Mouse (Mus musculus): ENCODE results near the gene Syt11.
"Not testable (repeated sequence)": the region's sequence is repeated elsewhere in the genome, so short reads cannot be mapped to it uniquely, and the experiment has no call there.

Syt11 gene

DNA sequence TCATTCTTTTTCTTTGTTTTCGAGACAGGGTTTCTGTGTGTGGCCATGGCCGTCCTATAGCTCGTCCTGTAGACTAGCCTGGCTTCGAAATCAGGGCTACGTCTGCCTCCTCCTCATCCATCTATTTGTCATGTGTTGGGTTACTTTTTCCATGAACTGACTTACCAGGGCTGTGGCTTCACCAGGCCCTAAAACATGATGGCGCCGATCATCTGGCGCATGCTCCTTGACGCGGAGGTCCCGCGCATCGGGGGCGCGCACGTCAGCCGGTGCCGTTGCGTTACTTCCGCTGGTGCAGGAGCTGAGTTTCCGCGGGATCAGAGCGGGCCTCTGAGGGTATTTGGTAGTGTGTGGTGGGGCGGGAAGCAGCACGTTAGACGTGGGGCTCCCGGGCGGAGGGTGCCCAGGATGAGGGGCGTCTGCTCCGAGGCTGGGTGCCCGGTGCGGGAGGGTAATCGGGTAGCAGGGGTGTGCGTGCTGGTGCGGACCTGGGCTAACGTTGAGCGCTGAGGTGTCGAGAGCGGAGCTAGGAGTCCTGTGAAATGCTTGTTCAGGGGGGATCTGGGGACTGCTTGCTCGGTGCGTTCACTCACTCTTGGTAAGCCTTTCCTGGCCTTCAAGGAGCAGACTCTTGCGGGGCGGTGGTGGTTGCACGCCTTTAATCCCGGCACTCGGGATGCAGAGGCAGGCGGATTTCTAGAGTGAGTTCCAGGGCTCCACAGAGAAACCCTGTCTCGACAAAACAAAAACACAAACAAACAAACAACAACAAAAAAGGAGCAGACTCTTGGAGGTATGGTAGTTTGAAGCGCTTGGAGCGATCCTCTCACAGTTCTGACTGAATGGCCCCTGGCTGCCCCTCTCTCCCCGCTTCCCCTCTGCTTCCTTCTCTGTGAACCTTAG is at the start of gene Syt11:
TSS of gene Syt11 (minus strand) at position 226 of the 903 bp plus-strand sequence.
- in situ Hi-C loops (cut with MboI, MseI) = loop anchor here (5.0 kb wide), 1 partner anchor 57 kb away; no protein-coding TSS in a partner anchor

DNA sequence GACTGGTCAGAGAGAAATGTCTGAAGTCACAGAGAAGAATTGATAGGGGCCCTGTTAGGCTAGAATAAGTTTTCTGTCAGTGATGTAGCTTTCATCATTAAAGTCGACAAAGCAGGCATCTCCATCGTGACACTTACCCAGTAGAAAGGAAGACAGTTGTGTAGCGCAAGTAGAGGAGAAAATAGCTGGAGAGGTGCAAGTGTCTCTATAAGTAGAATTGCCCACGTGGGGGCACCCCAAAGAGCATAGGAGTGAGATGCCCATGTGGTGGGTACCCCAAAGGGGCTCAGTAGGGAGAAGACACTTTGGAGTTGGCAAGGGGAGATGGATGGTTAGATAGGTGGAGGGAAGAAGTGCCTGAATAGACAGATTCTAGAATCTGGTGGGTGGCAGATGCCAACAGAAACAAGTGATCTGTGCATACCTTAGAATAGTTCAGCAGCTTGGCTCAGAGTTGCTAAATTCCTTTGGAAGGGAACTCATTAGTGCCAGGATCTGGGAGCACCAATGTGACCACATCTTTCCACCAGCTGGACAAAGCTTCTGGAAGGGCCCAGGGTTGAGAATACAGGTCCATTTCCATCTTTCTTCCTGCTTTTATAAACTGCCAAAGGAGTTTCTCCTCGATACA is 29.1 kb upstream of the Syt11 start:
- in situ Hi-C loops (cut with MboI, MseI) = no loop called here

- in situ Hi-C loops (cut with MboI, MseI) = not testable (repeated sequence)
These were observed 22.5 kb upstream of the Syt11 start for GRCm38 (mm10) chr3:88797507-88797906.

- in situ Hi-C loops (cut with MboI, MseI) = loop anchor here (10.0 kb wide), 1 partner anchor 67 kb away; no protein-coding TSS in a partner anchor
These were observed 13.1 kb upstream of the Syt11 start for GRCm38 (mm10) chr3:88788033-88788432.

GRCm38 (mm10) chr3:88786805-88787204 is 11.8 kb upstream of the Syt11 start:
- in situ Hi-C loops (cut with MboI, MseI) = loop anchor here (10.0 kb wide), 1 partner anchor 68 kb away; no protein-coding TSS in a partner anchor

DNA sequence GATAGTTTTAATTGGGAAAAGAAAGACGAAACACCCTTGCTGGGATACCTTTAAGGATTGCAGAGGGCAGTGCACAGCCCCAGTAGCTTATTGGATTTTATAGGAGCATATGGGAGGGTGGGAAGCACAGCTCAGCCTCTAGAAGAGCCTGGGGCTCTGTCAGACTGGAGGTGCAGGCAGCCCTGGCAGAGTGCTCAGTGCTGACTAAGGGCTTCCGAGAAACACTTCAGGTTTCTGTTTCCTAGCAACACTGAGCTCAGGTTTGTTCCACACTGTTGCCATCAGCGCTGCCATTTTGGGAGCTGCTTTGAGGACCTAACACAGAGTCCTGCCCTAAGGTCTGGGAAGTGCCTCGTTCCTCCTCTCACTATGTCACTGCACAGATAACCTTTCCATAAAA is 11.4 kb upstream of the Syt11 start:
- in situ Hi-C loops (cut with MboI, MseI) = loop anchor here (10.0 kb wide), 1 partner anchor 68 kb away; no protein-coding TSS in a partner anchor

DNA sequence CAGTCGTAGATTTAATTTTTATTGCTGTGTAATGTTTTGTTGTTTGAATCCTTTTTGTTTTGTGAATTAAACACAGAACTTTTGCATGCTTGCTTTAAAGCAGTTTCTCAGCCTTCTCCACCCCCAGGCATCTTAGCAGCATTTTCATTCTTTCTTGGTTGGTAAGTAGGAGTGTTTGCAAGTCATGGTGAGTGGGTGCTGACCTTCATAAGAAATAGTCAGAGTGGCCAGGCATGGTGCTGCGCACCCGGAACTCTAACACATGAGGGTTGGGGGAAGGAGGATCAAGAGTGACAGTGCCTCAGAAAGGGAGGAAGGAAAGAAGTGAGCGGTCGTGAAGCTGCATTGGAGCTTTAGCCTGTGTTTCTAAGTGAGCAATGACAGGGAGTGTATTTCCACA is 9.9 kb upstream of the Syt11 start:
- in situ Hi-C loops (cut with MboI, MseI) = loop anchor here (10.0 kb wide), 1 partner anchor 70 kb away; no protein-coding TSS in a partner anchor

DNA sequence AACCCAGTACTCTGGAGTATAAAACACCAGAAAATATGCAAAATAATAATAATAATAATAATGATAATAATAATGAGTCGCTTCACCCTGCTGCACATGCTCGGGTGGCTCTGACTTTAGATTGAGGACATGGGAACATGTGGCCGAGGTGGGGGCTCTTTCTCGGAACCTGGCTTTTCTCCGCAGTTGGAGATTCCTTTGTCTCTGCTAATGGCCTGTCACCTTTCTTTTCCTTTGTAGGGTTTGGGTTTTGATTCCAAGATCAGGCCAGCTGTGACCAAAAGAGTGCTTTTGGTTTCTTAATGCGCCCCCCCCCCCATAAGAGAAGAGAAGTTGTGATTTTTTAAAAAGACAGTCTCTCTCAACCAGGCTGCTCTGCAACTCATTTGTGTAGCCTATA is 1.8 kb downstream of the Syt11 start:
- in situ Hi-C loops (cut with MboI, MseI) = loop anchor here (5.0 kb wide), 1 partner anchor 59 kb away; no protein-coding TSS in a partner anchor

- in situ Hi-C loops (cut with MboI, MseI) = loop anchor here (5.0 kb wide), 1 partner anchor 60 kb away; no protein-coding TSS in a partner anchor
These were observed 2.6 kb downstream of the Syt11 start for GRCm38 (mm10) chr3:88772399-88772798.

DNA sequence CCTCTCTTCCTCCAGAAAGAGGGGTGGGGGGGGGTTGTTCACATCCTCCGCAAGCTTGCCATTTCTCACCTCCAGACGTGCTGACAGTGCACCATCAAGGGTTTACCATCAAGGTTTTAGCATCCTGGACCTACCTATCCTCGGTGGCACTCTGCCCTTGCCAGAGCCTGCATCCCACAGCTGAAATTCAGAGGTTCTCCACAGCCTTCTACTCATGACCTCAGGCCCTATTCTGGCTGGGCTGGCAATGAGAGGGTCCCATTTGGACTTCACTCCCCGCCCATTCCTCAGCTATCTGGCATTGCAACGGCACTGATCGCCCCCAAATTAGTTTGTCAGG is 3.1 kb downstream of the Syt11 start:
- in situ Hi-C loops (cut with MboI, MseI) = loop anchor here (5.0 kb wide), 1 partner anchor 60 kb away; no protein-coding TSS in a partner anchor

DNA sequence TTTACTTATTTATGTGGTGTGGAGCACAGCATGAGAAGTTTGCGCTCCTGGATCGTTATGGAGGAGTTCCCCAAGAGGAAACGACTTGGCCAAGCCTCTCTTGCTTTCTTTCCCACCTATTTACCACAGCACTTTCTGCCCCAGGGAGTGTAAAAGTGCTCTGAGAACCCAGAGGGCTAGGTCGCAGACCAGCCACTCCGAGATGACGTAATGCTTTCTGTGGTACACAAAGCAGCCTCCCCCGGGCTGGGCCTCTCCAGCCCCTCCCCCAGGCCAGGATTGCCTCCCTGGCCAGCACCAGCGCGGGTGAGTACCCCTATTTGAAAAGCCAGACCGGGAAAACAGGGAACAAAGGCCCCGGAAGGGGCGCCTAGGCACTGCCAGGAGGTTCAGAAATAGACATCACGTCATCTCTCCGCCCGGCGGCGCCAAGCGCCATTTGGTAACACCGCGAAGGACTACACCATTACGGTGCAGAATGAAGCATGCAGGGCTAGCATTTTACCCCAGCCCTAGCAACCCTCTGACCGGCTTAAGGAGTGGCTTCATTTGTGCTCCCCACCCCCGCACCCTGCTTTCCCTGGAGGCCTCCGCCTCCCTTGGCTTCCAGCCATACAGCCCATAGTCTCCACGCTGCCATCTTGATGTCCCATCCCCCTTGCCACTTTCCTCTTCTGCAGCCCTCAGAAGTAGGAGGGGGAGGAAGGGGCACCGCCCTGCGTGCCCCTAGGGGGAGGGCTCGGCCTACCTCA is 3.6 kb downstream of the Syt11 start:
- in situ Hi-C loops (cut with MboI, MseI) = loop anchor here (5.0 kb wide), 1 partner anchor 61 kb away; no protein-coding TSS in a partner anchor

- in situ Hi-C loops (cut with MboI, MseI) = no loop called here
These were observed 12.5 kb downstream of the Syt11 start for GRCm38 (mm10) chr3:88762401-88762831.

- in situ Hi-C loops (cut with MboI, MseI) = no loop called here
These were observed 13.3 kb downstream of the Syt11 start for GRCm38 (mm10) chr3:88761619-88762018.

DNA sequence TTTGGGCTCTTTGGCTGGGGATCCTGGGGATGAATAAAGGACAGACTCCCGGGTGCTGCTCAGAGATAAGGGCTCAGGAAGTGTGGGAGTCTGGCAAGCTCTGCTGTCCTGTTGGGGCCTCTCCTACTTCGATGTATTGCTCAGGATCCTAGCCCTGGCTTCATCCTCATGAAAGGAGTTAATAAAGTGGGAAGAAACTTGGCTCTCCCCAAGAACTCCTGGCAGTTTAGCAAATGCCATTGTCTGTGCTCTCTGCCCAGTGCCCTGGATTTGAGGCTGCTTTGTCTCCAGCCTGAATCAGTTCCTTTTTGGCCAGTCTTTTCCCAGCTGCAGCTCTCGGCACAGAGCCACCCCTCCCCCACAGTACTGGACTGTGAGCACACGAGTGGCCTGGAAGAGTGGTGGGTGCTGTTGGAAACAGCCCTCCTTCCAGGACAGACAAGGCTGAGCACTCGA is 16.9 kb downstream of the Syt11 start:
- in situ Hi-C loops (cut with MboI, MseI) = no loop called here

DNA sequence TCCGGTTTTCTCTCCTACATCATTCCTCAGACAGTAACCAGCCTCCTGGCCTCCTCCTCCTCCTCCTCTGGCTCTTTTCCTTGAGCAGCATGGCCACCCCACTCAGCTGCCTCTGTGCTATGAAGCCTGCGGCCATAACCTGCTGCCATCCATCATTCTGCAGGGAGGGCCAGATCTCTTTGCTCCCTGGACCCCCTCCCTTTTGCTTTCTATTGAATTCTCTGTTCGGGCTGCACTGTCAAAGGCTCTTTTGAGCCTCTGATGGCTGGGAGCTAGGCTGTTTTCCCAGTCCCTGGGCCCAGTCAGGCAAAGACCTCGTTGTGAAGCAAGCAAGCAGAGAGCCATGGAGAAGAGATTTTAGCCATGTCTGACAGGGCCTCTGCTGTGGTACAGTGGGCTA is 18.7 kb downstream of the Syt11 start:
- in situ Hi-C loops (cut with MboI, MseI) = no loop called here

- in situ Hi-C loops (cut with MboI, MseI) = no loop called here
These were observed 19.4 kb downstream of the Syt11 start for GRCm38 (mm10) chr3:88755541-88755940.

DNA sequence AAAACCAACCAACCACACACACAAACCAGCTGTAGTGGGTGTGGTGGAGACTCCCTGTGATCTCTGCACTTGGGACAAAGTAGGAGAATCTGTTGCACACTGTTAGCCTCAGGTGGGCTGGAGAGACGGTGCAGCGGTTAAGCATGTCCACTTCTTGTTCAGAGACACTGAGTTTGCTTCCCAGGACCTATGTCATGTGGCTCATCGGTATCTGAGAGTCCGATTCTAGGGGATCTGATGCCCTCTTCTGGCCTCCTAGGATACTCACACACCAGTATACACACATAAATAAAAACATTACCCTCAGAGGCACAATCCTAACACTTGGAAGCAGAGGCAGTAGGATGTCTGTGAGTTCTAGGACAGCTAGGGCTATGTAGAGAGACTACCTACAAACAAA is 20.7 kb downstream of the Syt11 start:
- in situ Hi-C loops (cut with MboI, MseI) = loop anchor here (5.0 kb wide), 1 partner anchor 77 kb away; no protein-coding TSS in a partner anchor

GRCm38 (mm10) chr3:88746871-88747231 is 28.1 kb downstream of the Syt11 start:
- in situ Hi-C loops (cut with MboI, MseI) = no loop called here

GRCm38 (mm10) chr3:88746139-88746870 is 28.7 kb downstream of the Syt11 start:
- in situ Hi-C loops (cut with MboI, MseI) = no loop called here

DNA sequence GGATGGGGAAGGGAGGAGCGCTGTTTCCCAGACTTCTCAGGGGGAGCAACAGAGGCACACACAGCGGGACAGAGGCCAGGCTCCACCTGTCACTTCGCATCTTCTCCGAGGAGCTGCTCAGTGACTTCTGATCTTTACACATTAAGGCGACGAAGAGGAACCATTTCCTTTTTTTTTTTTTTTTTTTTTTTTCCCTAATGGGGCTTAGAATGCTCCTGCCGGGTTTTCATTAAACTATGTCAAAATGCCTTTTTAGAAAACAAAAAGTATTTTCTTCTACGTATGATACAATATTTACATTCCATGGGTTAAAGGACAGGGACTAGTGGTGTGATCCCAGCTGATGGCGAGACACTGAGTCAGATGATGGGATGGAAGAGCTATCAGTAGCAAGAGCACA is 29.4 kb downstream of the Syt11 start:
- in situ Hi-C loops (cut with MboI, MseI) = no loop called here

GRCm38 (mm10) chr3:88740147-88740546 is 34.8 kb downstream of the Syt11 start:
- in situ Hi-C loops (cut with MboI, MseI) = no loop called here
